Mouse (Mus musculus) brown adipose tissue, adult 24 weeks (tissue): ENCODE measurements around the gene Nckap5. TPM values are rescaled to one million over a fixed set of nuclear protein-coding genes. Genes with fewer than 3 reads are reported as not detected.
A peak's percentile ranks its signal among the peaks of the same experiment; 100 is the strongest.

ENCODE experiments used
- H3K27ac ChIP-seq: fragments of 200-500 bp; replicated peaks from 2 replicates; pipeline ENCODE4 v1.5.1; 2012; ENCODE audit warnings: low read depth, mild to moderate bottlenecking, low read length
- H3K4me1 ChIP-seq: fragments of 200-500 bp; 2 replicates; pipeline ENCODE4 v1.6.1; 2012; ENCODE audit warnings: low read length, mixed read lengths; ENCODE audit not compliant: control insufficient read depth, insufficient read depth, insufficient read length
- H3K4me3 ChIP-seq: fragments of 200-500 bp; 2 replicates; pipeline ENCODE4 v1.5.1; 2012; ENCODE audit warnings: low read depth, mild to moderate bottlenecking, low read length, moderate library complexity; ENCODE audit not compliant: insufficient read depth
- polyA plus RNA-seq: library from polyadenylated mRNA; stranded (reverse); fragments of >200 nt; gene quantifications from 2 replicates; pipeline ENCODE4 v1.2.4, GENCODE M21; 2012; ENCODE audit not compliant: missing spikeins, insufficient read depth, insufficient read length

The Nckap5 gene
- polyA plus RNA-seq, 1 experiment: 1.4 TPM

DNA sequence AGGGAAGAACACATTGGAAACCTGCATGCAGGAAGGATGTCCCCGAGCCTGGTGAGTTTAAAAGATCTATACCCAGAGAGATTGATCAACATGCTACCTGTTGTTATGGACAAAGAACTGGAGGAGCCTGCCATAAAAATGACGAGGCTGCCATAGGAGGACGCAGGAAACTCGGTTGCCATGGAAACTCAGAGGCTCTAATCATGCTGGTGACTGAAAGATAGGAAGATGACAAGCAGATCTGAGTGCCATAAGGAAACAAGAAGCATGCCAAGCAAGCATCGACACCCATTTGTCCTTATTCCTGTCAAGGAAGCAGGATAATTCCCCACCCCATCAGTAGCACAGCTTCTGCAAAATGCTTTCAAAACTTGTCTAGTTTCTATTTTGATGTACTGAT is 142.0 kb downstream of the Nckap5 start:
- peaks cover 6% of the 10 kb centered on the region for H3K4me1 ChIP-seq
- no peak overlapping the region for H3K27ac ChIP-seq
- no peak overlapping the region for H3K4me3 ChIP-seq

GRCm38 (mm10) chr1:126686678-126687077 is 143.9 kb downstream of the Nckap5 start:
- H3K27ac ChIP-seq: no peak overlapping the region
- peaks cover 6% of the 10 kb centered on the region for H3K4me1 ChIP-seq
- H3K4me3 ChIP-seq: no peak overlapping the region

GRCm38 (mm10) chr1:126683621-126684445 is 146.8 kb downstream of the Nckap5 start:
- Histone ChIP-seq H3K4me1 (peaks cover 6% of the 10 kb centered on the region), H3K4me3 (0 out of 2 replicates have a peak overlapping the region, but pooled peaks have one; percentile 14), H3K27ac (peak overlapping the region; percentile 56; the same call in 1 of the 2 replicates)

DNA sequence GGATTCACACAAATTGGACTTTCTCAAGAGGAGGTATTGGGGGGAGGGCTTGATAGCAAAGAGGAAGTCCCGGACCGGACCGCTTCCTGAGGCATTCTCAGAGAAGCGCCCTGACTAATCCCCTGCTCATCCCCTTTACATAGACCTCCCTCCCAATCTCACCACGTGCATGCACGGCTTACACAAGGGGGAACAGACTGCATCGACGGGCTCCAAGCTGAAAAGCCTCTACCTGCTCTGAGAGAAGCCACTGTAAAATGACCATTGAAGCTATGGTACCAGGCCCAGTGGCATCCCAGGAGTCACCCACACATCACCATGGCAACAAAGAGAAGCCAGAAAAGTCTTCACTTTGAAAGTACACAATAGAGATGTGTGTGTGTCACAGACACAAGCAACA is 148.8 kb downstream of the Nckap5 start:
- H3K27ac ChIP-seq: no peak overlapping the region
- H3K4me1 ChIP-seq: peaks cover 6% of the 10 kb centered on the region
- H3K4me3 ChIP-seq: no peak overlapping the region

DNA sequence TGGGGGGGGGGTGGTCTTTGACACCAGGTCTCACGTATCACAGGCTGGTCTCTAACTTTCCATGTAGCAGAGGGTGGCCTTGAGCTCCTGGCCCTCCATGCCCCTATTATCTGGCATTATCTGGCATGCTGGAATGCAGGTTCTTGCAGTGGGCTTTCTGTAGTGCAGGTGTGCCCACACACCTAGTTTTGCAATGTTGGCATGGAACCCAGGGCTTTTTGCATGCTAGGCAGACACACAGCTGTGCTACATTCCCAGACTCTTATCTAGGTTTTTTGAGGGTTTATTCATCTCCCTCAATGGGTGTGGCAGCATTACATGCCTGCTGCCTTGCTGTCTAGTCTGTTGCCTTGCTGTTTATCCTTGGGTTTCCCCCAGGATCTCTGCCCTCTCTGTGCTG is 151.3 kb downstream of the Nckap5 start:
- Histone ChIP-seq H3K4me3 (no peak overlapping the region), H3K4me1 (peaks cover 4% of the 10 kb centered on the region), H3K27ac (no peak overlapping the region)

- Histone ChIP-seq H3K4me3 (no peak overlapping the region), H3K4me1 (no peaks in the 10 kb centered on the region), H3K27ac (no peak overlapping the region)
Measured at GRCm38 (mm10) chr1:126677280-126677679, 153.3 kb downstream of the Nckap5 start.

- Histone ChIP-seq H3K27ac (no peak overlapping the region), H3K4me3 (no peak overlapping the region), H3K4me1 (no peaks in the 10 kb centered on the region)
Measured at GRCm38 (mm10) chr1:126676769-126677168, 153.8 kb downstream of the Nckap5 start.

GRCm38 (mm10) chr1:126675142-126675541 is 155.5 kb downstream of the Nckap5 start:
- Histone ChIP-seq H3K27ac (no peak overlapping the region), H3K4me1 (no peaks in the 10 kb centered on the region), H3K4me3 (no peak overlapping the region)

DNA sequence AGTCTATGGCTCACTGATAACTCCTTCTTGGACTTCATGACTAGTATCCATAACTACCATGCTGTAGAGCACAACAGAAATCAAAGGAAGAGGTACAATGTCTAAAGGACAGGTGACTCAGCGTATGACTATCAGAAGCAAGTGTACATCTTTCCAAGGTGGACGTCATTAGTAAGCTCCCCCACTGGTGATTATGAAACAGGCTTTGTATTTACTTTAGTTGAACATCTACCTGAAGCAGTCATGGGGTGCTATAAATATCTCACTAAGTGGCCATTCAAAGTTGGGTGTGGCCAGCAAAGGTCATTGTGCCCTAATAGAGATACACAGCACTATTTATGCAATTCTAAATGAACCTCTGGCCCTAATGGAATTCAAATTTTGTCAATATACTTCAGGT is 157.4 kb downstream of the Nckap5 start:
- no peak overlapping the region for H3K4me3 ChIP-seq
- no peaks in the 10 kb centered on the region for H3K4me1 ChIP-seq
- no peak overlapping the region for H3K27ac ChIP-seq

GRCm38 (mm10) chr1:126670507-126670906 is 160.1 kb downstream of the Nckap5 start:
- no peak overlapping the region for H3K27ac ChIP-seq
- H3K4me1 ChIP-seq: no peaks in the 10 kb centered on the region
- no peak overlapping the region for H3K4me3 ChIP-seq

DNA sequence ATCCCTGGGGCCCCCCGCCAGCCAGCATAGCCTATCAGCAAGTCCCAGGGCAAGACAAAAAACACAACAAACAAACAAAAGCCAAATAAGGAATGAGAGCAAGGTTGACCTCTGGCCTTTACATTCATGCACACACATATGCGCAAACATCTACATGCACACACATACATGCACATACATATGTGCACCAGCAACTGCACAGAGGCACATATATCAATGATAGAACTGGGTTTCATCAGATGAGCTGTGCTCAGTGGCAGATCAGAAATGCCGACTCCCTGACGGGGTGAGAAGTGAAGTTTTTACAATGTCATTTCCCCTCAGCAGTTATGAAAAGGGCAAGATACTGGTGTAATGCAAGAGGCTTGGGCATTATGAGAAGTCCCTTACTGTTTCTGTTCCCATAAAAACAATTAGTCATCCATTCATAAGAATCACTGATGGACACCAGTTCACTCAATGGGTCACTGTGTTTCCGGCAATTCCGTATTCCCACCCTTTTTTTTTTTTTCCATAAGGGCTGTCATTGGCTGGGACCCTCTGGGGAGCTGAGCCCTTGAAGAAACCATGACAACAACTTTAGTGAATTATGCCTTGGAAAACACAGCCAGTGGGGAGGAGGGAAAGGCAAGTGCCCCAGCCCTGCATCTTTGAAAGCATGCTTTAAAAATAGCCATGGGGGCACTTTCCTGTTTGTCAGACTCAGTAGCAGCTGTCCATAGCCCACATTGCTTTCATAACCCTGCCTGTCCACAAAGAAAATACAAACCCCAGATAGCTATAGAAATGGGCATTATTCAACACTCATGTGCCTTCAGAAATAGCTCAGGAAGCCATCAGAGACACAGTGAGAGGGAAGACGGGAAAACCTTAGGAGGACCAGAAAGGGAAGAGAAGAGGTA is 170.2 kb downstream of the Nckap5 start:
- no peaks in the 10 kb centered on the region for H3K4me1 ChIP-seq
- no peak overlapping the region for H3K27ac ChIP-seq
- H3K4me3 ChIP-seq: no peak overlapping the region

- H3K4me3 ChIP-seq: no peak overlapping the region
- no peaks in the 10 kb centered on the region for H3K4me1 ChIP-seq
- no peak overlapping the region for H3K27ac ChIP-seq
Measured at GRCm38 (mm10) chr1:126658731-126659130, 171.9 kb downstream of the Nckap5 start.

- H3K27ac ChIP-seq: no peak overlapping the region
- H3K4me3 ChIP-seq: no peak overlapping the region
- no peaks in the 10 kb centered on the region for H3K4me1 ChIP-seq
Measured at GRCm38 (mm10) chr1:126656246-126656645, 174.4 kb downstream of the Nckap5 start.

DNA sequence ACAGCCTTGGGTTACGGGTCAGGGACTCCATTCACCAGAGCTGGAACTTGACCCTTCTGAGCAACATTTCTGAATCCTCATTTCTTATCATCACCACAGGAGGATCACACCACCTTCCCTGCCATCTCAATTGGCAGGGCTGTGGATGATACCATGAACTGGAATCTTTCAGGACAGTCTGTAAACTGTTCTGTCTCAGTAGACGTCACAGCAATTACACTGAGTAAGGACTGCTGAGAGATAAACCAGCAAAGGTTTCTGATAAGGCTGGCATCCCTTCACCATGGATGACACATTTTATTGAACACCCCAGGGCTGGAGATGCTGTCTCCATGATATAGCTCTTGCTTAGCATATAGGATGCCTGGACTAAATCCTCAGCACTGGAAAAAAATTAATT is 178.5 kb downstream of the Nckap5 start:
- Histone ChIP-seq H3K4me3 (no peak overlapping the region), H3K4me1 (no peaks in the 10 kb centered on the region), H3K27ac (no peak overlapping the region)

- Histone ChIP-seq H3K27ac (no peak overlapping the region), H3K4me3 (no peak overlapping the region), H3K4me1 (no peaks in the 10 kb centered on the region)
Measured at GRCm38 (mm10) chr1:126650806-126651205, 179.8 kb downstream of the Nckap5 start.
